Mouse (Mus musculus): Measurements from ENCODE around the gene Vmn1r78.
"Not testable (repeated sequence)": the region's sequence is repeated elsewhere in the genome, so short reads cannot be mapped to it uniquely, and the experiment has no call there.

Gene Vmn1r78

GRCm38 (mm10) chr7:12149957-12150356 is at the start of gene Vmn1r78:
TSS of gene Vmn1r78 (plus strand) at chr7:12150257.
- no peak for DNase-seq

- not testable (repeated sequence) for DNase-seq
Observed at GRCm38 (mm10) chr7:12156463-12156862, 6.4 kb downstream of the Vmn1r78 start.

- not testable (repeated sequence) for DNase-seq
Observed at GRCm38 (mm10) chr7:12170979-12171378, 20.9 kb downstream of the Vmn1r78 start, which contains the start of gene Vmn1r79. TSS of gene Vmn1r79 (plus strand) at chr7:12171279.

GRCm38 (mm10) chr7:12172926-12173325 is 22.9 kb downstream of the Vmn1r78 start:
- not testable (repeated sequence) for DNase-seq

- DNase-seq = no peak
Observed at GRCm38 (mm10) chr7:12188986-12189385, 38.9 kb downstream of the Vmn1r78 start, which contains the start of gene Vmn1r80. TSS of gene Vmn1r80 (plus strand) at chr7:12189286.

GRCm38 (mm10) chr7:12204141-12204540 is 54.1 kb downstream of the Vmn1r78 start:
- DNase-seq = no peak

Measured in B cell, adult 2 months (primary cell).